Mouse (Mus musculus): Measurements from ENCODE around the gene Gm6583.
A peak's percentile ranks its signal among the peaks of the same experiment; 100 is the strongest.

Gene Gm6583

GRCm38 (mm10) chr5:112368666-112369065 is 12.8 kb upstream of the Gm6583 start:
- DNase-seq (ENCODE audit: low spot score in 2 of 2), result no peak

GRCm38 (mm10) chr5:112367929-112368328 is 12.1 kb upstream of the Gm6583 start:
- no peak for DNase-seq (ENCODE audit: low spot score in 2 of 2)

- no peak for DNase-seq (ENCODE audit: low spot score in 2 of 2)
Measured at GRCm38 (mm10) chr5:112367338-112367737, 11.5 kb upstream of the Gm6583 start.

GRCm38 (mm10) chr5:112366879-112367278 is 11.0 kb upstream of the Gm6583 start:
- DNase-seq (ENCODE audit: low spot score in 2 of 2), result no peak

- DNase-seq (ENCODE audit: low spot score in 2 of 2), result no peak
Measured at GRCm38 (mm10) chr5:112364184-112364797, 8.5 kb upstream of the Gm6583 start.

- DNase-seq (ENCODE audit: low spot score in 2 of 2), result no peak
Measured at GRCm38 (mm10) chr5:112360077-112360476, 4.2 kb upstream of the Gm6583 start.

- no peak for DNase-seq (ENCODE audit: low spot score in 2 of 2)
Measured at GRCm38 (mm10) chr5:112359520-112359919, 3.7 kb upstream of the Gm6583 start.

GRCm38 (mm10) chr5:112356322-112356721 is 489 bp upstream of the Gm6583 start:
- DNase-seq (ENCODE audit: low spot score in 2 of 2), result no peak

- DNase-seq (ENCODE audit: low spot score in 2 of 2), result no peak
Measured at GRCm38 (mm10) chr5:112355493-112355892, 340 bp downstream of the Gm6583 start.

GRCm38 (mm10) chr5:112349169-112349568 is 6.7 kb downstream of the Gm6583 start:
- no peak for DNase-seq (ENCODE audit: low spot score in 2 of 2)

GRCm38 (mm10) chr5:112346211-112346965 is 9.4 kb downstream of the Gm6583 start:
- DNase-seq (ENCODE audit: low spot score in 2 of 2), result no peak

- DNase-seq (ENCODE audit: low spot score in 2 of 2), result peak; percentile 64 to 84
Measured at GRCm38 (mm10) chr5:112344092-112344960, 11.5 kb downstream of the Gm6583 start.

GRCm38 (mm10) chr5:112343205-112343595 is 12.6 kb downstream of the Gm6583 start:
- no peak for DNase-seq (ENCODE audit: low spot score in 2 of 2)

- DNase-seq (ENCODE audit: low spot score in 2 of 2), result peak; percentile 90
Measured at GRCm38 (mm10) chr5:112342463-112343204, 13.2 kb downstream of the Gm6583 start, which contains the start of the genes Srrd and Hps4. Srrd (minus strand) TSS chr5:112343040. Hps4 (plus strand) TSS chr5:112343083.

GRCm38 (mm10) chr5:112339215-112339614 is 16.6 kb downstream of the Gm6583 start:
- DNase-seq (ENCODE audit: low spot score in 2 of 2), result no peak

GRCm38 (mm10) chr5:112337004-112337403 is 18.8 kb downstream of the Gm6583 start:
- no peak for DNase-seq (ENCODE audit: low spot score in 2 of 2)

GRCm38 (mm10) chr5:112335473-112335872 is 20.4 kb downstream of the Gm6583 start:
- peak in 1 of 2 experiments; percentile 44 for DNase-seq (ENCODE audit: low spot score in 2 of 2)

- no peak for DNase-seq (ENCODE audit: low spot score in 2 of 2)
Measured at GRCm38 (mm10) chr5:112329805-112330564, 25.8 kb downstream of the Gm6583 start.

GRCm38 (mm10) chr5:112327854-112328253 is 28.0 kb downstream of the Gm6583 start:
- no peak for DNase-seq (ENCODE audit: low spot score in 2 of 2)

GRCm38 (mm10) chr5:112326446-112327009 is 29.3 kb downstream of the Gm6583 start:
- no peak for DNase-seq (ENCODE audit: low spot score in 2 of 2)
